Mouse (Mus musculus) ES-E14 (cell line): Measurements from ENCODE around the gene Prrt3.

Experiments
- CHD2 ChIP-seq: IDR thresholded peaks from 2 replicates; pipeline ENCODE4 v1.6.1; 2014; ENCODE audit warnings: mild to moderate bottlenecking, low read depth, low read length, inconsistent platforms
- HCFC1 ChIP-seq: IDR thresholded peaks from 2 replicates; pipeline ENCODE4 v1.6.1; 2012; ENCODE audit warnings: low read length, inconsistent platforms, borderline replicate concordance; ENCODE audit not compliant: insufficient read depth
- MAFK ChIP-seq: IDR thresholded peaks from 2 replicates; pipeline ENCODE4 v1.6.1; 2014; ENCODE audit warnings: mild to moderate bottlenecking, low read depth, low read length, inconsistent platforms; ENCODE audit not compliant: insufficient read depth
- ZC3H11A ChIP-seq: IDR thresholded peaks from 2 replicates; pipeline ENCODE4 v1.6.1; 2012; ENCODE audit warnings: low read depth, mild to moderate bottlenecking, inconsistent platforms, low read length, borderline replicate concordance
- ZNF384 ChIP-seq: IDR thresholded peaks from 2 replicates; pipeline ENCODE4 v1.6.1; 2012; ENCODE audit warnings: low read depth, low read length, inconsistent platforms

GRCm38 (mm10) chr6:113508947-113509280 lies 7.2 kb upstream of the Prrt3 start:
- TF ChIP-seq ZC3H11A (no peak), MAFK (no peak), ZNF384 (no peak), CHD2 (no peak), HCFC1 (no peak)
